Mouse (Mus musculus): ENCODE results near the gene Tmem108. TPM values are rescaled to one million over a fixed set of nuclear protein-coding genes. Genes with fewer than 3 reads are reported as not detected.

Gene Tmem108
- polyA plus RNA-seq, 1 experiment from 2014 or later = 8.3 TPM

DNA sequence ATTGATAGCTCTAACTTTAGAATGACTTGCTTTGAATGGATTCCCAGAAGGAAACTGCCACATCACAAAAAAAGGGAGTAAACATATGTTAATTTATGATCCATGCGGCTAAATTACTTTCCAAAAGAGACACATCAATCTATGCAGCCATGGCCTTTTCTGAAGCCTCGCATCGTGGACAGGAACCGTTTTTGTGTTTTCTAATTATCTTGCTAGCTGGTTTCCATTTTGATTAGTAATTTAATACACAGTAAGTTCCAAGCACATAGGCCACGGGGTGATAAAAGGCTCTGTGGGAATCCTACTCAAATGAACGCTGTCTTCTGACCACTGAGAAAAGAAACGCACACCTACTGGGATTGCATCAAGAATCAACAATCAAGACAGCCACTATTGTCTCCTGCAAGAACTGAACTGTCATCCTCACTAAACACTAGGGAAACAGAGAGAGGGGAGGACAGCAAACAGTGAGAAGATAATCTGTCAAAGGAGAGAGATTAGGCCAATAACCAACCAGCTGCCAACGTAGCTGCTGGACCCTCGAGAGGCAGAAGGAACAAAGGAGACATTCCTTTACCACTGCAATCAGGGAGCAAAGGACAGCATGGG lies 132.7 kb downstream of the Tmem108 start:
- WGBS = 25% methylated on average over 9 of the region's 9 CpGs
- no peak overlapping the region for H3K27ac ChIP-seq (ENCODE audit: low read length)
- no peak overlapping the region for H3K4me3 ChIP-seq (ENCODE audit: low read length)

DNA sequence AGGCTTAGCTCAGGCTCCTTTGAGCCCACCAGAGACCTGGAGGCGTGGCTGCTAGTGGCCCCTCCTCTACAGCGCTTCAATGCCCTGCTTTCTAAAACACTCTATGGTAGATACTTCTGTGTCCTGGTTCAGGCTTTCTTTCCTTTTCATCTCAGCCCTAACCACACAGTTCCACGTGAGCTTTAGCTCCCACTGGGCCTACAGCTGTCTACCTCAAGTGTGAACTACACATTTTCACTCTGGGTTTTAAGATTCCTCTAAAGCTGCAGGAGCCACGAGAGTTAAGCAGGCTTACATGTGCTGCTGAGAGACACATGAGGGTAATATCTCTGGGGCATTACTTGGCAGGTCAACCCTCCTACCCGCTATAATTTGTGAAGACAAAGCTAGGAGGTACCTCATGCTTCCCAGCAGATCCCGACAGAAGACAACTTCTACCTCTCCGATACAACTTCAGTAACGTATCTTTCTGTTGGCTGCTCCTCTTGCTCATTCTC lies 134.2 kb downstream of the Tmem108 start:
- H3K27me3 ChIP-seq (ENCODE audit: insufficient read depth, low read length) = no peaks in the 10 kb centered on the region
- ATAC-seq (ENCODE audit: low FRiP score, low TSS enrichment) = no peak
- H3K9me3 ChIP-seq (ENCODE audit: low read length) = no peaks in the 10 kb centered on the region
- H3K4me2 ChIP-seq (replicated peaks; ENCODE audit: low read depth, low read length) = no peak overlapping the region
- H3K4me3 ChIP-seq (ENCODE audit: low read length) = no peak overlapping the region
- H3K27ac ChIP-seq (ENCODE audit: low read length) = no peak overlapping the region
- H3K4me1 ChIP-seq (ENCODE audit: insufficient read depth, low read length) = peaks cover 12% of the 10 kb centered on the region
- H3K36me3 ChIP-seq (ENCODE audit: insufficient read depth, low read length) = no peaks in the 10 kb centered on the region
- WGBS = 89% methylated on average over 8 of the region's 8 CpGs
- no peak overlapping the region for H3K9ac ChIP-seq (replicated peaks; ENCODE audit: low read length)

More for the DNA sequence above, 132.7 kb downstream of the Tmem108 start:
- no peak overlapping the region for H3K9ac ChIP-seq (replicated peaks; ENCODE audit: low read length)
- H3K36me3 ChIP-seq (ENCODE audit: insufficient read depth, low read length) = no peaks in the 10 kb centered on the region
- no peak overlapping the region for H3K4me2 ChIP-seq (replicated peaks; ENCODE audit: low read depth, low read length)
- no peak for ATAC-seq (ENCODE audit: low FRiP score, low TSS enrichment)
- H3K9me3 ChIP-seq (ENCODE audit: low read length) = no peaks in the 10 kb centered on the region
- peaks cover 8% of the 10 kb centered on the region; the same call in 1 of the 2 replicates for H3K4me1 ChIP-seq (ENCODE audit: insufficient read depth, low read length)
- H3K27me3 ChIP-seq (ENCODE audit: insufficient read depth, low read length) = no peaks in the 10 kb centered on the region

DNA sequence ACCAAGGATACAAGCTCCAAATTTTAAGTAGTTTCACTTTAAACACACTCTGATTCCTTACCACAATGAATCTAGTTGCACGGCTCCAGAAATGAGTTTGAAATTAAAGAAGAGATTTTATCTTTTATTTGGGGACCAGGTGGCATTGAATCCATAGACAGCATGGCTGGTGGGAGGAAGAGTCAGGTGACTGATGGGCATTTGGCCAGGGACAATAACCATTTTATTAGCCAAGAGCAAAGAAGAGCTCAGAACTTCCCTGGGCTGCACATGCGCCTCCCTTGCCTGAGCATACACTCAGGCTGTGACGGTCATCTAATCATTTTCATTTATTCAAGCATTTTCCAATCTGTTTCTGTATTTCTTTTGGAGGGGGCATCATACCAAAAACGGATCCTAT lies 135.5 kb downstream of the Tmem108 start:
- Histone ChIP-seq H3K9me3 (ENCODE audit: low read length) (no peaks in the 10 kb centered on the region), H3K27me3 (ENCODE audit: insufficient read depth, low read length) (no peaks in the 10 kb centered on the region), H3K4me2 (replicated peaks; ENCODE audit: low read depth, low read length) (no peak overlapping the region), H3K4me1 (ENCODE audit: insufficient read depth, low read length) (peaks cover 12% of the 10 kb centered on the region), H3K36me3 (ENCODE audit: insufficient read depth, low read length) (no peaks in the 10 kb centered on the region), H3K9ac (replicated peaks; ENCODE audit: low read length) (no peak overlapping the region), H3K4me3 (ENCODE audit: low read length) (no peak overlapping the region), H3K27ac (ENCODE audit: low read length) (no peak overlapping the region)
- no peak for ATAC-seq (ENCODE audit: low FRiP score, low TSS enrichment)
- 83% methylated on average over 4 of the region's 4 CpGs for WGBS

GRCm38 (mm10) chr9:103624649-103625048 lies 137.0 kb downstream of the Tmem108 start:
- H3K4me3 ChIP-seq (ENCODE audit: low read length) = no peak overlapping the region
- peaks cover 12% of the 10 kb centered on the region for H3K4me1 ChIP-seq (ENCODE audit: insufficient read depth, low read length)
- no peak overlapping the region for H3K27ac ChIP-seq (ENCODE audit: low read length)
- 49% methylated on average over 1 of the region's 1 CpGs for WGBS
- no peaks in the 10 kb centered on the region for H3K27me3 ChIP-seq (ENCODE audit: insufficient read depth, low read length)
- H3K4me2 ChIP-seq (replicated peaks; ENCODE audit: low read depth, low read length) = no peak overlapping the region
- peak; percentile 79 for ATAC-seq (ENCODE audit: low FRiP score, low TSS enrichment)
- H3K36me3 ChIP-seq (ENCODE audit: insufficient read depth, low read length) = no peaks in the 10 kb centered on the region
- no peaks in the 10 kb centered on the region for H3K9me3 ChIP-seq (ENCODE audit: low read length)
- H3K9ac ChIP-seq (replicated peaks; ENCODE audit: low read length) = no peak overlapping the region

GRCm38 (mm10) chr9:103623560-103624316 lies 137.9 kb downstream of the Tmem108 start:
- Histone ChIP-seq H3K9ac (replicated peaks; ENCODE audit: low read length) (0 out of 2 replicates have a peak overlapping the region, but pooled peaks have one; percentile 22), H3K27ac (ENCODE audit: low read length) (peak overlapping the region; percentile 37), H3K4me3 (ENCODE audit: low read length) (no peak overlapping the region), H3K27me3 (ENCODE audit: insufficient read depth, low read length) (no peaks in the 10 kb centered on the region), H3K36me3 (ENCODE audit: insufficient read depth, low read length) (no peaks in the 10 kb centered on the region), H3K9me3 (ENCODE audit: low read length) (no peaks in the 10 kb centered on the region), H3K4me1 (ENCODE audit: insufficient read depth, low read length) (peaks cover 8% of the 10 kb centered on the region), H3K4me2 (replicated peaks; ENCODE audit: low read depth, low read length) (peak overlapping the region; percentile 21; the same call in 1 of the 2 replicates)
- 48% methylated on average over 19 of the region's 19 CpGs for WGBS
- peak; percentile 94 for ATAC-seq (ENCODE audit: low FRiP score, low TSS enrichment)

GRCm38 (mm10) chr9:103622988-103623387 lies 138.6 kb downstream of the Tmem108 start:
- 80% methylated on average over 5 of the region's 5 CpGs for WGBS
- peaks cover 4% of the 10 kb centered on the region; the same call in 1 of the 2 replicates for H3K4me1 ChIP-seq (ENCODE audit: insufficient read depth, low read length)
- no peaks in the 10 kb centered on the region for H3K9me3 ChIP-seq (ENCODE audit: low read length)
- H3K36me3 ChIP-seq (ENCODE audit: insufficient read depth, low read length) = no peaks in the 10 kb centered on the region
- H3K4me3 ChIP-seq (ENCODE audit: low read length) = no peak overlapping the region
- ATAC-seq (ENCODE audit: low FRiP score, low TSS enrichment) = no peak
- H3K27me3 ChIP-seq (ENCODE audit: insufficient read depth, low read length) = no peaks in the 10 kb centered on the region
- 0 out of 2 replicates have a peak overlapping the region, but pooled peaks have one; percentile 21 for H3K4me2 ChIP-seq (replicated peaks; ENCODE audit: low read depth, low read length)
- H3K9ac ChIP-seq (replicated peaks; ENCODE audit: low read length) = 0 out of 2 replicates have a peak overlapping the region, but pooled peaks have one; percentile 22
- peak overlapping the region; percentile 37 for H3K27ac ChIP-seq (ENCODE audit: low read length)

- 90% methylated on average over 2 of the region's 2 CpGs for WGBS
- Histone ChIP-seq H3K27ac (ENCODE audit: low read length) (no peak overlapping the region), H3K9ac (replicated peaks; ENCODE audit: low read length) (no peak overlapping the region), H3K4me2 (replicated peaks; ENCODE audit: low read depth, low read length) (no peak overlapping the region), H3K4me3 (ENCODE audit: low read length) (no peak overlapping the region), H3K9me3 (ENCODE audit: low read length) (no peaks in the 10 kb centered on the region), H3K36me3 (ENCODE audit: insufficient read depth, low read length) (no peaks in the 10 kb centered on the region), H3K27me3 (ENCODE audit: insufficient read depth, low read length) (no peaks in the 10 kb centered on the region), H3K4me1 (ENCODE audit: insufficient read depth, low read length) (peaks cover 4% of the 10 kb centered on the region; the same call in 1 of the 2 replicates)
- no peak for ATAC-seq (ENCODE audit: low FRiP score, low TSS enrichment)
These were observed 139.8 kb downstream of the Tmem108 start for GRCm38 (mm10) chr9:103621870-103622269.

DNA sequence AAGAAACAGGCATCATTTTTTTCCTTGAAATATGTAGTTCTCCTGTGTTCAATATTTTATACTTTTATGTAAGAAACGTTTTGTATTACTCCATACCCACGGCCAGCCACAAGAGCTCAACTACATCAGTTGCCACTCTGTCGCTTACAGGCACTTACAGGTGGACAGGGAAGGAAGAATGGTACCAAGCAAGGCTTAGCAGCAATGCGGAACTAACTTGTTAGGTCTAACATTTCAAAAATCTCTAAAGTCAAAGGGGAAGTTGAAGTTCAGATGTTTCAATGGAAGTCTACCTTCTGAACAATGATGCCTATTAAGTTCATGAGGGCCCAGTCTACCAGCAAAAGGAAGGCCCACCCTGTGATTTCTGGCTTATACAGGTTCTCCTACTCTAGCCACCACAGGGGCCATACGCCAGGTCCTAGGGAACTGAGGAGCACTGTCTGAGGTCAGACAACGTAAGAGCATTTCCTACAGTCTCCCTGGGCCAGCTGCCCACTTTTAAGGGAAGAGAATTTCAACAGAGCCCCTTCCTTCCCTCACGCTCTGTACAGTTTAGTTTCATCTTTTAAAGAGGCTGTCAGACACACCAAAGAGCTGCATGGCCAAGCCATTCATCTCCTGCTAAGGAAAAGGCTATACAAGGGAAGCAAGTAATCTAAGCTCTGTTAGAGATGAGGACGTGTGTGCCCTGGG lies 141.0 kb downstream of the Tmem108 start:
- 90% methylated on average over 8 of the region's 8 CpGs for WGBS
- peaks cover 4% of the 10 kb centered on the region; the same call in 1 of the 2 replicates for H3K9me3 ChIP-seq (ENCODE audit: low read length)
- no peak overlapping the region for H3K4me3 ChIP-seq (ENCODE audit: low read length)
- H3K27me3 ChIP-seq (ENCODE audit: insufficient read depth, low read length) = no peaks in the 10 kb centered on the region
- no peak overlapping the region for H3K4me2 ChIP-seq (replicated peaks; ENCODE audit: low read depth, low read length)
- H3K36me3 ChIP-seq (ENCODE audit: insufficient read depth, low read length) = no peaks in the 10 kb centered on the region
- H3K4me1 ChIP-seq (ENCODE audit: insufficient read depth, low read length) = peaks cover 4% of the 10 kb centered on the region; the same call in 1 of the 2 replicates
- H3K9ac ChIP-seq (replicated peaks; ENCODE audit: low read length) = no peak overlapping the region
- no peak for ATAC-seq (ENCODE audit: low FRiP score, low TSS enrichment)
- no peak overlapping the region for H3K27ac ChIP-seq (ENCODE audit: low read length)

- Histone ChIP-seq H3K4me2 (replicated peaks; ENCODE audit: low read depth, low read length) (no peak overlapping the region), H3K4me3 (ENCODE audit: low read length) (no peak overlapping the region), H3K36me3 (ENCODE audit: insufficient read depth, low read length) (no peaks in the 10 kb centered on the region), H3K9me3 (ENCODE audit: low read length) (peaks cover 11% of the 10 kb centered on the region), H3K27me3 (ENCODE audit: insufficient read depth, low read length) (no peaks in the 10 kb centered on the region), H3K9ac (replicated peaks; ENCODE audit: low read length) (no peak overlapping the region), H3K27ac (ENCODE audit: low read length) (no peak overlapping the region), H3K4me1 (ENCODE audit: insufficient read depth, low read length) (no peaks in the 10 kb centered on the region)
- ATAC-seq (ENCODE audit: low FRiP score, low TSS enrichment) = peak; percentile 69
- WGBS = 79% methylated on average over 4 of the region's 4 CpGs
These were observed 147.4 kb downstream of the Tmem108 start for GRCm38 (mm10) chr9:103614260-103614659.
